Mouse (Mus musculus) intestine, embryonic 16.5 days (tissue): ENCODE measurements around the gene Fsip1. TPM values are rescaled to one million over a fixed set of nuclear protein-coding genes. Genes with fewer than 3 reads are reported as not detected.
A peak's percentile ranks its signal among the peaks of the same experiment; 100 is the strongest.

ENCODE experiments used
- ATAC-seq: fragments of 200-750 bp; cut with Nextera tagmentation; 2 replicates; pipeline ENCODE4 v1.8.0; 2017; ENCODE audit warnings: moderate TSS enrichment, moderate library complexity
- H3K27ac ChIP-seq: fragments of 300-500 bp; sonication (generic); 2 replicates; pipeline ENCODE4 v1.5.1; 2014; ENCODE audit warnings: mild to moderate bottlenecking, low read length
- H3K27me3 ChIP-seq: fragments of 300-500 bp; sonication (generic); replicated peaks from 2 replicates; pipeline ENCODE4 v1.6.1; 2014; ENCODE audit warnings: low read length, control low read depth, mixed read lengths; ENCODE audit not compliant: control insufficient read depth, insufficient read depth
- H3K36me3 ChIP-seq: fragments of 300-500 bp; sonication (generic); 2 replicates; pipeline ENCODE4 v1.6.1; 2014; ENCODE audit warnings: low read length, control low read depth; ENCODE audit not compliant: control insufficient read depth, insufficient read depth
- H3K4me1 ChIP-seq: fragments of 300-500 bp; sonication (generic); 2 replicates; pipeline ENCODE4 v1.6.1; 2014; ENCODE audit warnings: low read length, control low read depth, mixed read lengths; ENCODE audit not compliant: control insufficient read depth, insufficient read depth
- H3K4me2 ChIP-seq: fragments of 300-500 bp; sonication (generic); 2 replicates; pipeline ENCODE4 v1.6.1; 2014; ENCODE audit warnings: low read depth, low read length, control low read depth
- H3K4me3 ChIP-seq: fragments of 300-500 bp; sonication (generic); 2 replicates; pipeline ENCODE4 v1.5.1; 2014; ENCODE audit warnings: mild to moderate bottlenecking, low read length
- H3K9ac ChIP-seq: fragments of 300-500 bp; sonication (generic); 2 replicates; pipeline ENCODE4 v1.6.1; 2014; ENCODE audit warnings: low read depth, low read length
- H3K9me3 ChIP-seq: fragments of 300-500 bp; sonication (generic); 2 replicates; pipeline ENCODE4 v1.6.1; 2016; ENCODE audit warnings: low read length, control low read depth; ENCODE audit not compliant: control insufficient read depth
- WGBS: fragments of 180-500 bp; shearing (Covaris S2); extraction: QIAGEN DNeasy Blood & Tissue Kit; methylation state at CpG from one replicate; pipeline ENCODE4 v1.1.7; 2014; 5-methylcytosine and 5-hydroxymethylcytosine counted together
- polyA plus RNA-seq: library from polyadenylated mRNA; unstranded; fragments of >200 nt; fragmentation: Nextera tagmentation; extraction: Ambion mirVana; gene quantifications from 2 replicates; pipeline ENCODE4 v1.2.1, GENCODE M21; 2015

Gene Fsip1
- polyA plus RNA-seq, 1 experiment from 2014 or later: 0.17 TPM

- Histone ChIP-seq H3K36me3 (peaks cover 12% of the 10 kb centered on the region), H3K9me3 (no peaks in the 10 kb centered on the region), H3K4me2 (no peak overlapping the region), H3K9ac (no peak overlapping the region), H3K27ac (peak overlapping the region; percentile 51), H3K4me1 (peaks cover 4% of the 10 kb centered on the region), H3K4me3 (no peak overlapping the region), H3K27me3 (no peaks in the 10 kb centered on the region)
- 77% methylated on average over 11 of the region's 11 CpGs for WGBS
- ATAC-seq: peak; percentile 57
These were observed 131.4 kb downstream of the Fsip1 start for GRCm38 (mm10) chr2:118125211-118125939.

DNA sequence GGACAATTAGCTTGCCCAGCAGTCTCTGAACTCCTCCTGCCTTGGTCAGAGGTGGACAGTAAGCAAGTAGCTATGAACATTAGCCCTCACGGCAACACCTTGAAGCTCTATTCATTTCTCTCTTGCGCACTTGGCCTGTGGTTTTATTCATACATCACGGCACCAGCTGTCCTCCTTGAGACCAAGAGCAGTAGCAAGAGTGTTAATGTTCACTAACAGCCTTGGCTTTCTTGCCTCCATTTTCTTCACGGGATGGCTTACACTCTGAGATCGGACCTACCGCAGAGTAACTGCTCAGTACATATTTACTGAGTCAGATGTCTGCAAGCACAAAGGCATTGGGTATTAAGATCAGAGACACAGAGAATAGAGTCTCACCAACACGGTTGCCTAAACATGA is 132.3 kb downstream of the Fsip1 start:
- Histone ChIP-seq H3K27ac (no peak overlapping the region), H3K4me2 (no peak overlapping the region), H3K9ac (no peak overlapping the region), H3K9me3 (no peaks in the 10 kb centered on the region), H3K4me1 (peaks cover 4% of the 10 kb centered on the region), H3K4me3 (no peak overlapping the region), H3K36me3 (peaks cover 21% of the 10 kb centered on the region), H3K27me3 (no peaks in the 10 kb centered on the region)
- no peak for ATAC-seq
- WGBS: 84% methylated on average over 7 of the region's 7 CpGs

- Histone ChIP-seq H3K9ac (no peak overlapping the region), H3K4me2 (no peak overlapping the region), H3K9me3 (no peaks in the 10 kb centered on the region), H3K27ac (no peak overlapping the region), H3K4me1 (peaks cover 4% of the 10 kb centered on the region), H3K36me3 (peaks cover 27% of the 10 kb centered on the region), H3K4me3 (no peak overlapping the region), H3K27me3 (no peaks in the 10 kb centered on the region)
- 92% methylated on average over 9 of the region's 9 CpGs for WGBS
- no peak for ATAC-seq
These were observed 133.0 kb downstream of the Fsip1 start for GRCm38 (mm10) chr2:118123743-118124142.

DNA sequence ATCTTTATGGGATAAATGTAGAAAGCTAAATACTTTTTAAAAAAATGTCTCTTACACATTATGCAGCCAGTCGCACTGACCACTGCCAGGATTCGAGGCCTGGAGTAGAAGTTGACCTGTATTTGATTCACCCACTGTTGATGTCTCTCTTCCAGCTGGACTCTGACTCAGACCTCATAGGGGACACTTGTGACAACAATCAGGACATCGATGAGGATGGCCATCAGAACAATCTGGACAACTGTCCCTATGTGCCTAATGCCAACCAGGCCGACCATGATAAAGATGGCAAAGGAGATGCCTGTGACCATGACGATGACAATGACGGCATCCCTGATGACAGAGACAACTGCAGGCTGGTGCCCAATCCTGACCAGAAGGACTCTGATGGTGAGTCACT is 134.5 kb downstream of the Fsip1 start:
- Histone ChIP-seq H3K36me3 (peaks cover 30% of the 10 kb centered on the region), H3K27me3 (no peaks in the 10 kb centered on the region), H3K9me3 (no peaks in the 10 kb centered on the region), H3K9ac (no peak overlapping the region), H3K27ac (no peak overlapping the region), H3K4me1 (peaks cover 8% of the 10 kb centered on the region), H3K4me2 (no peak overlapping the region), H3K4me3 (no peak overlapping the region)
- 93% methylated on average over 6 of the region's 6 CpGs for WGBS
- ATAC-seq: no peak

DNA sequence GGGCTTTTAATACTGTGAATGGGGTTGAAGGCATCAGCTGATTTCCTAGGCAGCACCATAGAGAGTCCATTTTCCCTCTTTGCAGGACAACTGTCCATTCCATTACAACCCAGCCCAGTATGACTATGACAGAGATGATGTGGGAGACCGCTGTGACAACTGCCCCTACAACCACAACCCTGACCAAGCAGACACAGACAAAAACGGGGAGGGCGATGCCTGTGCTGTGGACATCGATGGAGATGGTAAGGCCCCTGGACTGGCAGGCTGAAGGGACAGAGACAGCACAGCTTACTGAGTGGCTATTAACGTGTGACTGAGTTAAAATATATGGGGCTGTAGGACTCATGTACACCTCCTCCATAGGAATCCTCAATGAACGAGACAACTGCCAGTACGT is 136.0 kb downstream of the Fsip1 start:
- WGBS: 93% methylated on average over 7 of the region's 7 CpGs
- Histone ChIP-seq H3K4me1 (peaks cover 10% of the 10 kb centered on the region), H3K27ac (no peak overlapping the region), H3K27me3 (no peaks in the 10 kb centered on the region), H3K9me3 (no peaks in the 10 kb centered on the region), H3K4me2 (no peak overlapping the region), H3K4me3 (no peak overlapping the region), H3K9ac (no peak overlapping the region), H3K36me3 (peaks cover 30% of the 10 kb centered on the region)
- ATAC-seq: no peak

DNA sequence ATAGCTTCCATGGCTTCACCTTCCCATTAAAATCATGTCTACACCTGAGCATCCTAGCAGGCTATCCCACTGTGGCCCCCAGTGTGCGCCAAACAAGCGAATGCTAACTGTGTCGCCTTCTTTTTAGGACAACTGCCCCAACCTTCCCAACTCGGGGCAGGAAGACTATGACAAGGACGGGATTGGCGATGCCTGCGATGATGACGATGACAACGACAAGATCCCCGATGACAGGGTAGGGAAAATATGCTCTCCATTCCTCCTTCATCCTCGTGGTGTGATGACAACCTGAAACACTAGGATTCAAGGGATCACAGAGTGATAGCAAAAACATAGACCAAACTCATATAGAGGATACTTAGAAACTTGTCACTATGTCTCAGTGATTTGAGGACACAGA is 136.7 kb downstream of the Fsip1 start:
- ATAC-seq: no peak
- whole genome bisulfite sequencing: 96% methylated on average over 11 of the region's 11 CpGs
- H3K27ac ChIP-seq: no peak overlapping the region

DNA sequence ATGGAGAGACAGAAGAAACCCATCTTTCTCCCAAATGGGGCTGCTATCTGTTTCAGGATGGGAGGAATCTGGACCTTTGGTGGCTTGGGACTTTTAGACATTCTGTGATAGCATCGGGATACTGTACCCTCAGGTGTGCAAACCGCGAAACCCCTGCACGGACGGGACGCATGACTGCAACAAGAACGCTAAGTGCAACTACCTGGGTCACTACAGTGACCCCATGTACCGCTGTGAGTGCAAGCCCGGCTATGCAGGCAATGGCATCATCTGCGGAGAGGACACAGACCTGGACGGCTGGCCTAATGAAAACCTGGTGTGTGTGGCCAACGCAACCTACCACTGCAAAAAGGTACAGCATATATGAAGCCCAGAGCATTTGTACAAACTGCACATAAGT is 137.1 kb downstream of the Fsip1 start:
- Histone ChIP-seq H3K36me3 (peaks cover 30% of the 10 kb centered on the region), H3K9ac (no peak overlapping the region), H3K4me3 (no peak overlapping the region), H3K4me2 (no peak overlapping the region), H3K27me3 (no peaks in the 10 kb centered on the region), H3K4me1 (peaks cover 13% of the 10 kb centered on the region), H3K27ac (no peak overlapping the region), H3K9me3 (no peaks in the 10 kb centered on the region)
- 97% methylated on average over 12 of the region's 12 CpGs for WGBS
- no peak for ATAC-seq

More for the DNA sequence above, 136.7 kb downstream of the Fsip1 start:
- no peaks in the 10 kb centered on the region for H3K27me3 ChIP-seq
- peaks cover 13% of the 10 kb centered on the region for H3K4me1 ChIP-seq
- no peaks in the 10 kb centered on the region for H3K9me3 ChIP-seq
- H3K9ac ChIP-seq: no peak overlapping the region
- peaks cover 30% of the 10 kb centered on the region for H3K36me3 ChIP-seq
- H3K4me2 ChIP-seq: no peak overlapping the region
- no peak overlapping the region for H3K4me3 ChIP-seq

GRCm38 (mm10) chr2:118118515-118118914 is 138.3 kb downstream of the Fsip1 start:
- Histone ChIP-seq H3K4me2 (no peak overlapping the region), H3K9me3 (no peaks in the 10 kb centered on the region), H3K4me1 (peaks cover 13% of the 10 kb centered on the region), H3K4me3 (no peak overlapping the region), H3K27me3 (no peaks in the 10 kb centered on the region), H3K36me3 (peaks cover 25% of the 10 kb centered on the region), H3K9ac (no peak overlapping the region), H3K27ac (no peak overlapping the region)
- ATAC-seq: no peak
- WGBS: 92% methylated on average over 7 of the region's 7 CpGs

GRCm38 (mm10) chr2:118118045-118118444 is 138.7 kb downstream of the Fsip1 start:
- no peak for ATAC-seq
- Histone ChIP-seq H3K9me3 (no peaks in the 10 kb centered on the region), H3K4me3 (no peak overlapping the region), H3K4me2 (no peak overlapping the region), H3K27ac (no peak overlapping the region), H3K36me3 (peaks cover 22% of the 10 kb centered on the region), H3K9ac (no peak overlapping the region), H3K27me3 (no peaks in the 10 kb centered on the region), H3K4me1 (peaks cover 13% of the 10 kb centered on the region)
- WGBS: 85% methylated on average over 6 of the region's 6 CpGs

DNA sequence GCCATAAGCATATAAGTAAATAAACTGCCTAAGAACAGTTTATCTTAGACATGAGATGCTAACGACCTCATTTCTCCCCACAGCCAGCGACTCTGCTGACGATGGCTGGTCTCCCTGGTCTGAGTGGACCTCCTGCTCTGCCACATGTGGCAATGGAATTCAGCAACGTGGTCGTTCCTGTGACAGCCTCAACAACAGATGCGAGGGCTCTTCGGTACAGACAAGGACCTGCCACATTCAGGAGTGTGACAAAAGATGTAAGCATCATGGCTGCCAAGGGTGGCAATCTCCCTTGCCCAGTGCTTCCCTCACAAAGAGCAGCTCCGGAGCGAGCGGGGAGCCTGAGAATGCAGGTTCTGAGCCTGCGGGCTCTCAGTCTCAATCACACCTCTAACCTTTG is 139.4 kb downstream of the Fsip1 start:
- WGBS: 59% methylated on average over 11 of the region's 11 CpGs

More for the DNA sequence above, 139.4 kb downstream of the Fsip1 start:
- Histone ChIP-seq H3K4me3 (no peak overlapping the region), H3K27ac (no peak overlapping the region), H3K4me2 (no peak overlapping the region), H3K4me1 (peaks cover 13% of the 10 kb centered on the region), H3K9me3 (no peaks in the 10 kb centered on the region), H3K36me3 (peaks cover 22% of the 10 kb centered on the region), H3K9ac (no peak overlapping the region), H3K27me3 (no peaks in the 10 kb centered on the region)
- ATAC-seq: no peak
